Mouse (Mus musculus): ENCODE measurements around the gene Btbd6. TPM values are rescaled to one million over a fixed set of nuclear protein-coding genes. Genes with fewer than 3 reads are reported as not detected.

The Btbd6 gene
- polyA plus RNA-seq, 1 experiment from 2014 or later, result 32.0 TPM

DNA sequence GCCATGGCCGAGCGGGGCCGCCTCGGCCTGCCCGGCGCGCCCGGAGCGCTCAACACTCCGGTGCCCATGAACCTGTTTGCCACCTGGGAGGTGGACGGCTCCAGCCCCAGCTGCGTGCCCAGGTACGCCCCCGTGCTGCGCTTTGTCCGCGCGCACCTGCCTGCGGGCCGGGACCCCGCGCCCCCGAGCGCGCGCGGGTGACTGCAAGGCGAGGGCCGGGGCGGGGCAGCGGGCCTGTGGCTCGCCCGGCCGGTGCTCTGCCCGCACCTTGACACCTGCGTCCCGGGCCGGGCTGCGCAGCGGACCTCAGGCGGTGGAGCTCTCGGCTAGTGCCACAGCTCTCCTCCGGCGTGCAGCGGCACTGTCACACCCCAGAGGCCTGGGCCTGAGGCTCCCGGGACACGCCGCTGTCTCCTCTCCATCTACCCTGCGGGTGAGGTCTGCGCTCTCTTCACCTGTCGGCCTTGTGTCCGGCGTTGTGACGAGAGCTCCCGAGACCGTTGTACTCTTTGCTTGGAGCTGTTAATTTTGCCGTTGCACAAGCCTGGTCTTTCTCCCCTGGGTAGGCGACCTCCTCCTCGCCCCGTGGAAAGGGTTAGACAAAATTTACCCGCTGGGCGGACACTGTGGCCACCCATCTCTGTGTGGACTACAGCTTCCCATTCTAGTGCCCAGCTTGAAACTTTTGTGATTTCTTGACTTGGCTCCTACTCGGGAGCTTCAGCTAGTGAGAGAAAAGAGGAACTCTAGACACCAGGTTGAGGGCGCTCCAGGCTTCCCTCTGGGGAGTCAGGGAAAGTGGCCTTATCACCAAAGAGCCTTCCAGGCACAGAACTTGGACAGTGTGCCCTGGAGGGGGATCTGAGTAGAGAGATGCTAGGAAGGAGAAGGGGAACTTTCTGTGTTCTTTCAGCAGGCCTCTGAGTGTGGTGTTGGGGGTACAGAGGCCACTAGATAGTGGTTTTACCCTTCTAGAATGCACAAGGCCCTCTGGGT, 38.6 kb downstream of the Btbd6 start:
- Histone ChIP-seq H3K9ac (peak overlapping the region; percentile 94), H3K4me1 (peaks cover 34% of the 10 kb centered on the region), H3K4me2 (replicated peaks) (peak overlapping the region; percentile 91), H3K27ac (peak overlapping the region; percentile 26; the same call in 1 of the 2 replicates), H3K4me3 (peak overlapping the region; percentile 93), H3K36me3 (no peaks in the 10 kb centered on the region; the same call in 1 of the 2 replicates), H3K27me3 (replicated peaks) (no peaks in the 10 kb centered on the region), H3K9me3 (no peaks in the 10 kb centered on the region)
- WGBS, result under 1% methylated on average over 63 of the region's 64 CpGs
- ATAC-seq (ENCODE audit: low FRiP score, low read depth), result peak; percentile 26

- no peak for ATAC-seq (ENCODE audit: low FRiP score, low read depth)
- no peak overlapping the region; the same call in 1 of the 2 replicates for H3K4me3 ChIP-seq
- H3K9me3 ChIP-seq, result no peaks in the 10 kb centered on the region
- H3K36me3 ChIP-seq, result peaks cover 3% of the 10 kb centered on the region
- no peak overlapping the region for H3K27ac ChIP-seq
- WGBS, result 80% methylated on average over 4 of the region's 4 CpGs
- H3K9ac ChIP-seq, result no peak overlapping the region
- peak overlapping the region; percentile 91 for H3K4me2 ChIP-seq (replicated peaks)
- H3K27me3 ChIP-seq (replicated peaks), result no peaks in the 10 kb centered on the region
- peaks cover 34% of the 10 kb centered on the region for H3K4me1 ChIP-seq
These were observed 39.7 kb downstream of the Btbd6 start for GRCm38 (mm10) chr12:113015956-113016355.

DNA sequence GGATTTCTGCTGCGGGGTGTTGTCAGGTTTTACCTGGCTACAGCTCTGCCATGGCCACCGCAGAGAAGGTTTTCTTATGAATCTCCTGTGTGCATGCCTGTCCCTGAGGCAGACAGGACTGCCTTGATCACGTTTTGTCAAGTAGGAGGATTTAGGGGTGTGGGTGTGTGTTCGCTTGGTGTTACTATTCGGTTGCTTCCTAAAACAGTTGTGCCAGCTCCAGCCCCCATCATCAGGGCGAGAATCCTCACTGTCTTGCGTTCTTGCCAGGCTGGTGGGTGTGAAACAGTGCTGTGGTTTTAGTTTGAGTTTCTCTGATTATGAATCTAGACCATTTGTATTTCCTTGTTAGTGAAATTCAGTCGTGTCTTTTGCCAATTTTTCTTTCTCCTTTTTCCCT, 40.7 kb downstream of the Btbd6 start:
- no peaks in the 10 kb centered on the region for H3K27me3 ChIP-seq (replicated peaks)
- WGBS, result 81% methylated on average over 8 of the region's 8 CpGs
- ATAC-seq (ENCODE audit: low FRiP score, low read depth), result no peak
- H3K36me3 ChIP-seq, result peaks cover 5% of the 10 kb centered on the region
- H3K4me3 ChIP-seq, result no peak overlapping the region
- H3K9ac ChIP-seq, result 0 out of 2 replicates have a peak overlapping the region, but pooled peaks have one; percentile 3
- H3K4me1 ChIP-seq, result peaks cover 34% of the 10 kb centered on the region
- H3K4me2 ChIP-seq (replicated peaks), result peak overlapping the region; percentile 30
- H3K27ac ChIP-seq, result no peak overlapping the region
- H3K9me3 ChIP-seq, result no peaks in the 10 kb centered on the region

GRCm38 (mm10) chr12:113017429-113017984, 41.2 kb downstream of the Btbd6 start:
- Histone ChIP-seq H3K9ac (no peak overlapping the region), H3K4me1 (peaks cover 34% of the 10 kb centered on the region)

DNA sequence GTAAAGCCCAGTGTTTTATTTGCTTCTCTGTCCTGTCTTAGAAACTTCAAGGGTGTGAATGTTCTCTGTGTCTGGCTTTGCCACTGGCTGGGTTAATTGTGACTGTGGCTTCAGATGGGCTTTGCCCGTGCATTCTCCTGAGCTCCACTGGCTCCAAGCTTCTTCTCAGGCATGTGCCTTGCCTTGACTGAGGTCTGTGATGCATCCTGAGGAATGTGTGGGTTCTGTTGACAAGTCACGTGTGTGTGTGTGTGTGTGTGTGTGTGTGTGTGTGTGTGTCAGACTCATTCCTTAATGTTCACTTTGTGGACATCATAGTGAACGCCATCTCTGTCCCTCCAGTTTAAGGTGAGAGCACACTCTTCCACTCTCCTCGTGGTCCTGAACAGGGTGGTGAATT, 42.5 kb downstream of the Btbd6 start:
- ATAC-seq (ENCODE audit: low FRiP score, low read depth), result no peak
- Histone ChIP-seq H3K4me2 (replicated peaks) (no peak overlapping the region), H3K9ac (no peak overlapping the region), H3K27me3 (replicated peaks) (no peaks in the 10 kb centered on the region), H3K27ac (no peak overlapping the region), H3K4me1 (peaks cover 23% of the 10 kb centered on the region), H3K4me3 (no peak overlapping the region), H3K36me3 (peaks cover 5% of the 10 kb centered on the region), H3K9me3 (no peaks in the 10 kb centered on the region)
- WGBS, result 90% methylated on average over 4 of the region's 4 CpGs

More at GRCm38 (mm10) chr12:113017429-113017984, 41.2 kb downstream of the Btbd6 start:
- H3K36me3 ChIP-seq, result peaks cover 5% of the 10 kb centered on the region
- no peak for ATAC-seq (ENCODE audit: low FRiP score, low read depth)
- no peak overlapping the region for H3K27ac ChIP-seq
- no peaks in the 10 kb centered on the region for H3K9me3 ChIP-seq
- H3K4me3 ChIP-seq, result no peak overlapping the region
- 0 out of 2 replicates have a peak overlapping the region, but pooled peaks have one; percentile 2 for H3K4me2 ChIP-seq (replicated peaks)
- WGBS, result 85% methylated on average over 9 of the region's 9 CpGs
- H3K27me3 ChIP-seq (replicated peaks), result no peaks in the 10 kb centered on the region

DNA sequence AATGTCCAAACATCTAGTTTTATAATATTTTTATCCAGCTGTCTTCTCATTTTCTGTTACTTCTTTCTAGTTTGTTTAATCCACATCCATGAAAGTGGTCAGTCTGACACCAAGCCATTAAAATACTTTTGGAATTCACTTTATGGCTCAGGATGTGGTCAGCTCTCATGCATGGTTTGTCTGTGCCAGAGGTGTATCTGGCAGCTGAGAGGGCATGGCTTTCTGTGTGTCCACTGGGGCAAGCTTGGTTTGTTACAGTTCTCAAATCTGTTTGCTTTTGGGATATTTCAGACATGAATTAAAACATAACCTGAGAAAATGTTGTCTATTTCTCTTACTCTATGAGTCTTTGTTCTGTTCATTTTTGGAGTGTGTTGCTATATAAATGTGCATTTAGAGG, 45.2 kb downstream of the Btbd6 start:
- Histone ChIP-seq H3K27ac (no peak overlapping the region), H3K4me3 (no peak overlapping the region), H3K4me1 (peaks cover 8% of the 10 kb centered on the region), H3K36me3 (peaks cover 10% of the 10 kb centered on the region), H3K9ac (no peak overlapping the region), H3K9me3 (no peaks in the 10 kb centered on the region), H3K27me3 (replicated peaks) (no peaks in the 10 kb centered on the region), H3K4me2 (replicated peaks) (no peak overlapping the region)
- ATAC-seq (ENCODE audit: low FRiP score, low read depth), result no peak

GRCm38 (mm10) chr12:113023082-113023481, 46.8 kb downstream of the Btbd6 start:
- Histone ChIP-seq H3K4me1 (peaks cover 5% of the 10 kb centered on the region; the same call in 1 of the 2 replicates), H3K9me3 (no peaks in the 10 kb centered on the region), H3K27me3 (replicated peaks) (no peaks in the 10 kb centered on the region), H3K4me3 (no peak overlapping the region), H3K27ac (no peak overlapping the region), H3K36me3 (peaks cover 10% of the 10 kb centered on the region), H3K4me2 (replicated peaks) (no peak overlapping the region), H3K9ac (no peak overlapping the region)
- 91% methylated on average over 4 of the region's 4 CpGs for WGBS
- no peak for ATAC-seq (ENCODE audit: low FRiP score, low read depth)

DNA sequence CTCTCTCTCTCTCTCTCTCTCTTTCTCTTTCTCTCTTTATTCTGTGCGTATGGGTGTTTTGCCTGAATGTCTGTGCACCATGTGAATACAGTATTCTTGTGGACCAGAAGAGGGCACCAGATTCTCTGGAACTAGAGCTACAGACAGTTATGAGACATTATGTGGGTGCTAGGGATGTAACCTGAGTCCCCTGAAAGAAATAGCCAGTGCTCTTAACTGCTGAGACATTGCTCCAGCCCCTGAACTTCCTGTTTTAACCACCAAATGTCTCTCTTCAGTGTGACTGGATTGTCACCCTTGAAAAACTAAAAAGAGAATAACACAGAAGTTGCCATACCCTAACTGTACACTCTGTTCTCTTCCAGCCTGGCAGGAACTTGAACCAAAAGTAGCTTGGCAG, 50.3 kb downstream of the Btbd6 start:
- ATAC-seq (ENCODE audit: low FRiP score, low read depth), result no peak
- no peak overlapping the region for H3K4me3 ChIP-seq

DNA sequence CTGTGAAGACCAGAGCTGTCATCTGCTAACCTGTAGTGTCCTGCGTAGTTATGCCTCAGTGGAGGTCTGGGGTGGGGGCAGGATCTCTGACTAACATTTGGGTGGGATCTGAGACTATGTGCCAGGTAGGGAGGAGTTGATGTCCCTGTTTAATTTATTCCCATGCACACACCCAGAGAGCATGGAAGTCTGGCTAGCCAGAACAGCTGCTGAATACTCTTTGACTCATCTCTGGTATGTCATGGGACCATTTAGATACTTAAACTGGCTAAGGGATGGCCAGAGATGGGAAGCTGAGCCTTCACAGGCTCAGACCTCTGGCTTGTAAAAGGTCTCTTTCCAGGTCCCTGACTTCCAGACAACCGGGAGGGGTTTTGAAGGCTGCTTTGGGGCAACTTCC, 51.2 kb downstream of the Btbd6 start:
- no peak for ATAC-seq (ENCODE audit: low FRiP score, low read depth)
- Histone ChIP-seq H3K36me3 (0 out of 2 replicates have a peak, but pooled peaks cover 5% of the 10 kb centered on the region), H3K27ac (no peak overlapping the region), H3K9me3 (no peaks in the 10 kb centered on the region), H3K4me3 (no peak overlapping the region), H3K4me2 (replicated peaks) (no peak overlapping the region), H3K9ac (no peak overlapping the region), H3K4me1 (peaks cover 20% of the 10 kb centered on the region), H3K27me3 (replicated peaks) (no peaks in the 10 kb centered on the region)
- WGBS, result 97% methylated on average over 2 of the region's 2 CpGs

More for the DNA sequence above, 50.3 kb downstream of the Btbd6 start:
- no peaks in the 10 kb centered on the region for H3K27me3 ChIP-seq (replicated peaks)
- H3K9me3 ChIP-seq, result no peaks in the 10 kb centered on the region
- H3K9ac ChIP-seq, result no peak overlapping the region
- 93% methylated on average over 1 of the region's 1 CpGs for WGBS
- H3K27ac ChIP-seq, result no peak overlapping the region
- peaks cover 13% of the 10 kb centered on the region; the same call in 1 of the 2 replicates for H3K4me1 ChIP-seq
- no peak overlapping the region for H3K4me2 ChIP-seq (replicated peaks)
- 0 out of 2 replicates have a peak, but pooled peaks cover 5% of the 10 kb centered on the region for H3K36me3 ChIP-seq

DNA sequence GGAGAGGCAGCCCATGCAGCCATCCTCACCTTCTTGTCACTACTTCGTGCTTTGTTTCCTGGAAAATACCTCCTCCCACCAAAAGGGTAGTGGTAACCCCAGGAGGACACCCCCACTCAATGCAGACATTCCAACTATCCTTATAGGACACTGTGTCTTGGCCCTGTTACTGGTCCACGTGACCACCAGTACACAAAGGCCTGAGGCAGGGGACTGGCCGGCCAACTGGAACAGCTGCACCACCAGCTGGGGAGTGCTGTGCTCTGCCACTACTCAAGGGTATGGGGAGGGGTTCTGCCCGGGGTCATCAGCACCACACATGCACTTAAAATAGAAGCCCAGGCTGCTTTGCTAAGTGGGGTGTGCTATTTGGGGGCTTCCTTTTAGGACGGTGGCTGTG, 51.8 kb downstream of the Btbd6 start:
- Histone ChIP-seq H3K4me1 (peaks cover 26% of the 10 kb centered on the region), H3K27me3 (replicated peaks) (no peaks in the 10 kb centered on the region), H3K4me2 (replicated peaks) (no peak overlapping the region), H3K4me3 (no peak overlapping the region), H3K27ac (no peak overlapping the region), H3K36me3 (0 out of 2 replicates have a peak, but pooled peaks cover 5% of the 10 kb centered on the region), H3K9ac (no peak overlapping the region), H3K9me3 (no peaks in the 10 kb centered on the region)
- 48% methylated on average over 5 of the region's 5 CpGs for WGBS
- ATAC-seq (ENCODE audit: low FRiP score, low read depth), result peak; percentile 70

All from neural tube, embryonic 12.5 days (tissue).